Mouse (Mus musculus) lung, embryonic 14.5 days (tissue): ENCODE measurements at regions not wholly inside any gene's neighbourhood (a gene's known extent, or its start where the extent isn't known, plus 50 kb on each side); places are given as distances from the start of the nearest gene placed in this dataset.

Experiments used
- ATAC-seq: fragments of 200-750 bp; cut with Nextera tagmentation; 2 replicates; pipeline ENCODE4 v1.8.0; 2017; ENCODE audit warnings: mild to moderate bottlenecking, moderate TSS enrichment, moderate library complexity; ENCODE audit not compliant: insufficient read depth
- DNase-seq: peaks from one replicate; pipeline ENCODE4 v3.0.0-alpha.2; 2015
- H3K27ac ChIP-seq: fragments of 300-500 bp; sonication (generic); 2 replicates; pipeline ENCODE4 v1.5.1; 2014; ENCODE audit warnings: low read depth, mild to moderate bottlenecking, moderate library complexity
- H3K27me3 ChIP-seq: fragments of 300-500 bp; sonication (generic); 2 replicates; pipeline ENCODE4 v1.6.1; 2014; ENCODE audit warnings: low read length, control low read depth; ENCODE audit not compliant: insufficient read depth
- H3K36me3 ChIP-seq: fragments of 300-500 bp; sonication (generic); 2 replicates; pipeline ENCODE4 v1.6.1; 2014; ENCODE audit warnings: control low read depth; ENCODE audit not compliant: insufficient read depth
- H3K4me1 ChIP-seq: fragments of 300-500 bp; sonication (generic); 2 replicates; pipeline ENCODE4 v1.6.1; 2014; ENCODE audit warnings: antibody characterized with exemption, control low read depth; ENCODE audit not compliant: insufficient read depth
- H3K4me2 ChIP-seq: fragments of 300-500 bp; sonication (generic); 2 replicates; pipeline ENCODE4 v1.6.1; 2014; ENCODE audit warnings: mild to moderate bottlenecking
- H3K4me3 ChIP-seq: fragments of 300-500 bp; sonication (generic); 2 replicates; pipeline ENCODE4 v1.5.1; 2014; ENCODE audit warnings: low read depth, low read length
- H3K9ac ChIP-seq: fragments of 300-500 bp; sonication (generic); 2 replicates; pipeline ENCODE4 v1.6.1; 2014
- H3K9me3 ChIP-seq: fragments of 300-500 bp; sonication (generic); 2 replicates; pipeline ENCODE4 v1.6.1; 2016; ENCODE audit warnings: low read depth, low read length, control low read depth
- CTCF ChIP-seq: IDR thresholded peaks from 2 replicates; pipeline ENCODE4 v1.5.1; 2016; ENCODE audit warnings: antibody characterized with exemption, low read depth
- WGBS: fragments of 180-500 bp; shearing (Covaris S2); extraction: QIAGEN DNeasy Blood & Tissue Kit; methylation state at CpG from one replicate; pipeline ENCODE4 v1.1.7; 2014; 5-methylcytosine and 5-hydroxymethylcytosine counted together

DNA sequence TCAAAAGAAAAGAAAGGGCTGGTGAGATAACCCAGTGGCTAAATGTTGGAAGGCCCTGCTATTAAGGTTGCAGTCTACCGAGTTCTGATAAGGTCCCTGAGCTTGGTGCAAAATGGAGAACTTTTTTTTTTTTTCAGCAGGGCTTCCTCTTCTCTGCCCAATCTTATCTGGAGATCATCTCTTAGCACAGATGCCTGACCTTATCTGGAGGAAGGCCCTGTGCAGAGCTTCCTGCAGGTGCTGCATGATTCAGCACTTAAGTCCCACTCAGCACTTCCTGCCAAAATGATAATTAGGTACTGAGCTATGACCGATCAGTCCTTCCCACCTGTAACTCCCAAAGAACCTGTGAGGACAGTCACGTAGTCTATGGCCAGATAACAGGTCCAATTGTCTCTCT, 71.9 kb upstream of the Rpl10-ps3 start:
- Histone ChIP-seq H3K4me2 (no peak overlapping the region), H3K9ac (no peak overlapping the region), H3K9me3 (no peaks in the 10 kb centered on the region), H3K27ac (no peak overlapping the region), H3K36me3 (no peaks in the 10 kb centered on the region), H3K27me3 (no peaks in the 10 kb centered on the region), H3K4me3 (no peak overlapping the region), H3K4me1 (no peaks in the 10 kb centered on the region)
- DNase-seq (no peak), ATAC-seq (no peak)
- 55% methylated on average over 3 of the region's 3 CpGs for WGBS
- TF ChIP-seq CTCF = no peak

DNA sequence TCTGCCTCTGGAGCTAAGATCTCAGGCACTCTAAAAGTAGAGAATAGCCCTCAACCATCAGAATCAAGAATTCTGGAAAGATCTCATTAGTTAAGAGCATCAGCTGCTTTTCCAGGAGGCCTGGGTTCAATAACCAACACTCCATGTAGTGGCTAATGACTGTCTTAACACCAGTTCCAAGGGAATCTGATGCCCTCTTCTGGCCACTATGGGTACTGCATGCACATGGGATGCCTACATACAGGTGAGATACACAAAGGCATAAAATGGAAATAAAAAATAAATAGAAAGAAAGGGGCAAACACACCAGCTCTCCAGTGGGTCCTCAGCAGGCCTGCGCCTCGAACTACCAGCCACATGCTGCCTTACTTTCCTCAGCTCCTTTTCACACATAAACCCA, 73.3 kb upstream of the Plet1 start:
- no peak for ATAC-seq
- H3K36me3 ChIP-seq = no peaks in the 10 kb centered on the region
- no peaks in the 10 kb centered on the region for H3K9me3 ChIP-seq
- no peaks in the 10 kb centered on the region for H3K4me1 ChIP-seq
- TF ChIP-seq CTCF = peak; percentile 70
- no peak overlapping the region for H3K4me2 ChIP-seq
- H3K27me3 ChIP-seq = no peaks in the 10 kb centered on the region
- no peak overlapping the region for H3K4me3 ChIP-seq
- no peak overlapping the region for H3K27ac ChIP-seq
- H3K9ac ChIP-seq = no peak overlapping the region
- 96% methylated on average over 2 of the region's 2 CpGs for WGBS
- peak; percentile 39 for DNase-seq

DNA sequence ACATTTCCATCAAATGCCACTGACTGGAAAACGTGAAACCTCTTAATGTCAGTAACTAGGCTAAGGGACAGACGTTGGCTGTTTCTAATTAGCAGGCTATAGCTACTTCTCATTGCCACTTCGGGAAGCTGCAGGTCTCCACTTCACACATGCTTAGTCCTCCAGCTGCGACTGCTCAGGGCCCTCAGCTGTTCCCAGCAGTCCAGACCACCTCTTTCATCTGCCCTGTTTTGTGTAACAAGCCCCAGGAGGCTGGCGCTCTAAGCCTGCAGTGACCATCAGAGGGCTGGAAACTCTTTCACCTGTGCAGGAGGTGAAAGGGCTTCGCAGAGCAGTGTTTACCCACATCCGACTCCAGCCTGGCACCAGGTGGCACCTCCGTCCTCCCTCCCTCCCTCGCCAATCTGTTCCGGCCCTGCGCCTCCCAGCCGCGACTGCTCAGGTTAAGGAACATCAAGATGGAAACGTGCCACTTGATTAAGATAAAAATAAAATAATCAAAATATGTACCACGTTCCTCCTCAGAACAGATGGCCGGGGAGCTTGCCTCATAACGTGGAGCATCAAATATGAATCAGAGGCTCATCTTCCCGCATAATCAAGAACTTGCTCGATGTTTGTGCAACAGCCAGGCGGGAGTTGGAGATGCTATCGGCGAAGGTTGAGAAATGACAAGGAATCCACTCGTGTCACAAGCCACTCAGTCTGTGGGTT, 72.6 kb upstream of the Plet1 start:
- DNase-seq (no peak), ATAC-seq (no peak)
- Histone ChIP-seq H3K27ac (no peak overlapping the region), H3K36me3 (no peaks in the 10 kb centered on the region), H3K4me2 (no peak overlapping the region), H3K4me1 (no peaks in the 10 kb centered on the region), H3K9me3 (no peaks in the 10 kb centered on the region), H3K9ac (no peak overlapping the region), H3K27me3 (no peaks in the 10 kb centered on the region), H3K4me3 (no peak overlapping the region)
- TF ChIP-seq CTCF = no peak
- WGBS = 73% methylated on average over 23 of the region's 23 CpGs

DNA sequence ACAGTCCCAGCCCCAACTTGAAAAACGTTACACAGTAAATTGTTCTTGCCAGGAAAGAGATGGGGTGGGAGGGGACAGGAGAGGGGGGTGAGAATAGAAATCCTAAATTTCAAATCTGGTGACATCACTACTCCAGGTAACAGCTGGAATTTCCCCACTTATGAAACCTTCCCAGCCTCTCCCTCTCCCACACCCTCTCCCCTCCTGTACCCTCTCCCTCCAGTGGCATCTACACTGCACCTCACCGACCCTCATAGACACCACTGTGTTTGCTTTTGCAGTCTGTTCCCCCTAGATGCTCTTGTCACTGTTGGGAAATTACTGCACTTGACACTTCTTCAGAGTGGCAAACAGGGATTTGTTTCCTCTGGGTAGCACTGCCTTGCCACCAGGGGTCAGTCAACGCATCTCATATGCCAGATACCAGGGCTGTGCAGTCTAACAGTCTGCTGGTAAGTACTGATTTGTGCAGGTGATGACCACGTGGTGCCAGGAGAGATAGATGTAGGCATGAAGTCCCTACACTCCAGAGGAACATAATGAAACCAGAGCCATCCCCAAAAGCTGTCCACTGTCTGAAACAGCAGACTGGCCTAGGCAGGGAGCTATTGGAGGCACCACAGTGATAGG, 68.3 kb upstream of the Plet1 start:
- H3K27ac ChIP-seq = no peak overlapping the region

DNA sequence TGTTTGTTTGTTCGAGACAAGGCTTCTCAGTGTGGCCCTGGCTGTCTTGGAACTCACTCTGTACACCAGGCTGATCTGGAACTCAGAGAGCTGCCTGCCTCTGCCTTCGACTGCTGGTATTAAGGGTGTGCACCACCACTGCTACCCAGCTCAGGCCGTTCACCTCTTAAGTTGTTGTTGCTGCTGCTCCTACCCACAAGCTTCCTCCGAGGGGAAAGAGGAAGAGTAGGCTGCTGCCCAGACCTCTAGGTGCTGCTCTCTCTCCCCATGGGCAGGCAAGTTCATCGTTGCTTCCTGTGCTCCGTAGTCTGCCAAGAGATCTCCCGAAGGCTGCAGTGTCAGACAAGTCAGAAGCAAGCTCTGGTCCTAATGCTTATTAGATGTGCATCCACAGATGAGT, 64.2 kb upstream of the Plet1 start:
- no peak overlapping the region for H3K4me3 ChIP-seq
- H3K27me3 ChIP-seq = 0 out of 2 replicates have a peak, but pooled peaks cover 3% of the 10 kb centered on the region
- 79% methylated on average over 7 of the region's 7 CpGs for WGBS
- no peaks in the 10 kb centered on the region for H3K9me3 ChIP-seq
- no peak overlapping the region for H3K9ac ChIP-seq
- TF ChIP-seq CTCF = no peak
- DNase-seq (no peak), ATAC-seq (no peak)
- H3K27ac ChIP-seq = no peak overlapping the region
- H3K36me3 ChIP-seq = no peaks in the 10 kb centered on the region
- H3K4me2 ChIP-seq = no peak overlapping the region
- no peaks in the 10 kb centered on the region for H3K4me1 ChIP-seq

More for the DNA sequence above, 68.3 kb upstream of the Plet1 start:
- Histone ChIP-seq H3K27me3 (0 out of 2 replicates have a peak, but pooled peaks cover 3% of the 10 kb centered on the region), H3K9ac (no peak overlapping the region), H3K4me3 (no peak overlapping the region), H3K9me3 (no peaks in the 10 kb centered on the region), H3K4me2 (no peak overlapping the region), H3K36me3 (no peaks in the 10 kb centered on the region), H3K4me1 (no peaks in the 10 kb centered on the region)
- peak; percentile 46 for TF ChIP-seq CTCF
- 37% methylated on average over 4 of the region's 4 CpGs for WGBS
- ATAC-seq (no peak), DNase-seq (peak; percentile 9)

DNA sequence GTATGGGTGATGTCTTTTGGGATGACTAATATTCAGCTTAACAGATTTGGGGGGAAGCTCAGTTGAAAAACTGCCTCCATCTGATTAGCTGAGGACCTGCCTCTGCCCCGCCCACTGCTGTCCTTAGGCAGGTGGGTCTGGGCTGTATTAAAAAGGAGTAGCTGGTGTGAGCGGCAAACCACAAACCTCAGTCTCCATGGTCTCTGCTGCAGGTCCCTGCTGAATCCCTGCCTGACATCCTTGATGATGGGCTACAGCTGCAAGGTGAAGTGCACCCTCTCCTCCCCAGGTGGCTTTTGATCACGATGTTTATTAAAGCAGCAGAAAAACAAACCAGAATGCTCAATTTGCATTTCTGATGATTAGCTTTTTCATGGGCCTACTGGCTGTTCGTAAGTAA, 60.8 kb upstream of the Plet1 start:
- no peak overlapping the region for H3K4me3 ChIP-seq
- no peak for TF ChIP-seq CTCF
- ATAC-seq (no peak), DNase-seq (no peak)
- H3K9me3 ChIP-seq = no peaks in the 10 kb centered on the region
- no peak overlapping the region for H3K4me2 ChIP-seq
- H3K4me1 ChIP-seq = no peaks in the 10 kb centered on the region
- H3K27me3 ChIP-seq = 0 out of 2 replicates have a peak, but pooled peaks cover 3% of the 10 kb centered on the region
- no peak overlapping the region for H3K9ac ChIP-seq
- H3K27ac ChIP-seq = no peak overlapping the region
- 71% methylated on average over 4 of the region's 4 CpGs for WGBS
- H3K36me3 ChIP-seq = no peaks in the 10 kb centered on the region

DNA sequence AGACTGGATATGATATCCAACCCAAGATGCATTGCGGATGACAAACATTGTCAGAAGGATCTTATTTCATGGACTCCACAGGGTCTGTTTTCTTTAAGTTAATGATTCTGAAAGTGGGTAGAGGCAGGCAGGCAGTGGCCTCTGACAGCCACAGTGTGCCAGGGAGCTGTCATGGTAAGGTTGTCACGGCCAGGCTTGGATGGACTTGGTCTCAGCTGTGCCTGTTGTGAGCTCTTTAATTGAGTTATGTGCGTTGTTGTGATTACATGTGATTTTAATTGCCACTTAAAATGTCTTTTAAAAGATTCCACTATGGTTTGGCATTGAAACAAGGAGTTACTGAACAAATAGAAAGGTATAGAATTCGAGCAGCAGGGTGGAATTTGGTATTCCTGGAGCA, 60.3 kb upstream of the Plet1 start:
- Histone ChIP-seq H3K4me1 (no peaks in the 10 kb centered on the region), H3K27ac (no peak overlapping the region), H3K4me2 (no peak overlapping the region), H3K9me3 (no peaks in the 10 kb centered on the region), H3K36me3 (no peaks in the 10 kb centered on the region), H3K27me3 (0 out of 2 replicates have a peak, but pooled peaks cover 3% of the 10 kb centered on the region), H3K9ac (no peak overlapping the region), H3K4me3 (no peak overlapping the region)
- no peak for TF ChIP-seq CTCF
- ATAC-seq (no peak), DNase-seq (no peak)
- 63% methylated on average over 4 of the region's 4 CpGs for WGBS
